Mouse (Mus musculus) megakaryocyte, embryonic 14.5 days (primary cell): ENCODE measurements around the gene Fam151a.

ENCODE experiments used
- FLI1 ChIP-seq: IDR thresholded peaks from 2 replicates; pipeline ENCODE4 v1.6.1; 2012; ENCODE audit warnings: low read length, inconsistent platforms, mixed read lengths
- GATA1 ChIP-seq: IDR thresholded peaks from 3 replicates; pipeline ENCODE4 v1.6.1; 2012; ENCODE audit warnings: mixed read lengths, low read length, inconsistent platforms, borderline replicate concordance

GRCm38 (mm10) chr4:106700798-106701197 is 32.9 kb upstream of the Fam151a start:
- TF ChIP-seq GATA1 (no peak), FLI1 (no peak)
